Mouse (Mus musculus) testis, adult 2 months (tissue): ENCODE results near the gene Trio.

Experiments used
- CTCF ChIP-seq: fragments of 200-500 bp; IDR thresholded peaks from 2 replicates; pipeline ENCODE4 v1.5.1; 2012; ENCODE audit warnings: low read depth, mild to moderate bottlenecking, inconsistent platforms, low read length, moderate library complexity; ENCODE audit not compliant: control insufficient read depth, insufficient read depth, insufficient replicate concordance
- POLR2A ChIP-seq: fragments of 200-500 bp; IDR thresholded peaks from 2 replicates; pipeline ENCODE4 v1.6.1; 2012; ENCODE audit warnings: low read depth, mild to moderate bottlenecking, inconsistent platforms, low read length, moderate library complexity; ENCODE audit not compliant: control insufficient read depth

- TF ChIP-seq POLR2A (no peak), CTCF (no peak)
Measured at GRCm38 (mm10) chr15:27691213-27691612, 334.4 kb downstream of the Trio start.
